Mouse (Mus musculus): ENCODE results near the gene Gdf1.

The Gdf1 gene

GRCm38 (mm10) chr8:70330741-70331364 is 1.2 kb downstream of the Gdf1 start:
- DNase-seq (ENCODE audit: low spot score): no peak

- no peak for DNase-seq (ENCODE audit: low spot score)
Observed at GRCm38 (mm10) chr8:70331526-70331925, 1.9 kb downstream of the Gdf1 start.

GRCm38 (mm10) chr8:70332070-70332877 is 2.7 kb downstream of the Gdf1 start:
- DNase-seq (ENCODE audit: low spot score): no peak

GRCm38 (mm10) chr8:70332878-70333202 is 3.2 kb downstream of the Gdf1 start:
- DNase-seq (ENCODE audit: low spot score): no peak

- DNase-seq (ENCODE audit: low spot score): no peak
Observed at GRCm38 (mm10) chr8:70338931-70339330, 9.3 kb downstream of the Gdf1 start.

GRCm38 (mm10) chr8:70340659-70341058 is 11.0 kb downstream of the Gdf1 start:
- DNase-seq (ENCODE audit: low spot score): no peak

- no peak for DNase-seq (ENCODE audit: low spot score)
Observed at GRCm38 (mm10) chr8:70342007-70342406, 12.4 kb downstream of the Gdf1 start.

GRCm38 (mm10) chr8:70343076-70343475 is 13.5 kb downstream of the Gdf1 start:
- DNase-seq (ENCODE audit: low spot score): no peak

GRCm38 (mm10) chr8:70343696-70344095 is 14.1 kb downstream of the Gdf1 start:
- DNase-seq (ENCODE audit: low spot score): no peak

- DNase-seq (ENCODE audit: low spot score): no peak
Observed at GRCm38 (mm10) chr8:70344279-70344678, 14.7 kb downstream of the Gdf1 start.

GRCm38 (mm10) chr8:70347443-70347842 is 17.8 kb downstream of the Gdf1 start:
- no peak for DNase-seq (ENCODE audit: low spot score)

GRCm38 (mm10) chr8:70347860-70348420 is 18.3 kb downstream of the Gdf1 start:
- DNase-seq (ENCODE audit: low spot score): no peak

GRCm38 (mm10) chr8:70351035-70351999 is 21.7 kb downstream of the Gdf1 start:
- DNase-seq (ENCODE audit: low spot score): no peak

- DNase-seq (ENCODE audit: low spot score): no peak
Observed at GRCm38 (mm10) chr8:70352000-70352384, 22.4 kb downstream of the Gdf1 start.

- DNase-seq (ENCODE audit: low spot score): no peak
Observed at GRCm38 (mm10) chr8:70352657-70353151, 23.1 kb downstream of the Gdf1 start.

GRCm38 (mm10) chr8:70353194-70353817 is 23.7 kb downstream of the Gdf1 start, which contains the start of gene Upf1:
Upf1 (minus strand) TSS chr8:70353278.
- peak; percentile 98 for DNase-seq (ENCODE audit: low spot score)

- no peak for DNase-seq (ENCODE audit: low spot score)
Observed at GRCm38 (mm10) chr8:70354004-70354403, 24.4 kb downstream of the Gdf1 start.

- no peak for DNase-seq (ENCODE audit: low spot score)
Observed at GRCm38 (mm10) chr8:70356111-70356510, 26.5 kb downstream of the Gdf1 start.

- DNase-seq (ENCODE audit: low spot score): no peak
Observed at GRCm38 (mm10) chr8:70359411-70359810, 29.8 kb downstream of the Gdf1 start.

- no peak for DNase-seq (ENCODE audit: low spot score)
Observed at GRCm38 (mm10) chr8:70360769-70361168, 31.2 kb downstream of the Gdf1 start.

GRCm38 (mm10) chr8:70361484-70362032 is 31.9 kb downstream of the Gdf1 start:
- DNase-seq (ENCODE audit: low spot score): no peak

Measured in urinary bladder, postnatal 10 days (tissue).